Mouse (Mus musculus): ENCODE data around the gene Vps26c.
"Not testable (repeated sequence)": the region's sequence is repeated elsewhere in the genome, so short reads cannot be mapped to it uniquely, and the experiment has no call there.

Vps26c gene

GRCm38 (mm10) chr16:94487341-94487740 lies 39.3 kb downstream of the Vps26c start:
- peak; percentile 54 for DNase-seq (ENCODE audit: low read depth)

DNA sequence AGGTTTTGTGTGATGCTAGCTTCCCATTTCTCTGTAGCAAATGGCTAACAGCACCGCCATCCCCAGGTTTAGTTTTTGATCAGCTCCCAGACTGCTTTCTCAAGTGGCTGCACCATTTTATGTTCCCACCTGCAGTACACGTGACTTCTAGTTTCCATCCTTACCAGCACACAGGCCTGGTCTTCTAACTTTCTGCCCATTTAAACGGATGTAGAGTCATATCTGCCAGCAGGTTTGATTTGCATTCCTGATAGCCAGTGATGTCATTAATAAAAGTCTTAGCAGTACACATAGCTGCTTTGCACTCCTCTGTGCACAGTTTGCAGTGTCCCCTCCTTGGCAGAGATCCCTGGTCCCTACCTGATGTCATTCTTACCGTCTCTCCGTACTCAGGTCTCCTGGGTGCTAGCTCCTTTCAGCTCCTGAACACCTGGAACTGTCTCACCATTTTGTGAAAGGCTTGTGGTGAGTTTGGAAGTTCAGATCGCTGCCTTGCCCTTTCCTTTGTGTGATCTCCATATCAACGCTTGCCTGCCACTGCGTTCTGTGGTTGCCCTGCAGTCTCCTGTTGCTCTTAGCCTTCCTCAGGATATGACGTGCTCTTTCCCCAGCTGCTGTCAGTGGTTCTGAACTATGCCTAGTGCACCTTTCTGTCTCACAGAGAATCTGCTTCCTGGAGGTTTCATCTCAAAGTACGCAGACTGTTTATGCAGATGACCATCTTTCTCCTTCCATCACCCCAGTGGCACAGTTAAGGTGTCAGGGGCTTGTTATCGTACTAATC lies 41.7 kb downstream of the Vps26c start:
- no peak for DNase-seq (ENCODE audit: low read depth)

DNA sequence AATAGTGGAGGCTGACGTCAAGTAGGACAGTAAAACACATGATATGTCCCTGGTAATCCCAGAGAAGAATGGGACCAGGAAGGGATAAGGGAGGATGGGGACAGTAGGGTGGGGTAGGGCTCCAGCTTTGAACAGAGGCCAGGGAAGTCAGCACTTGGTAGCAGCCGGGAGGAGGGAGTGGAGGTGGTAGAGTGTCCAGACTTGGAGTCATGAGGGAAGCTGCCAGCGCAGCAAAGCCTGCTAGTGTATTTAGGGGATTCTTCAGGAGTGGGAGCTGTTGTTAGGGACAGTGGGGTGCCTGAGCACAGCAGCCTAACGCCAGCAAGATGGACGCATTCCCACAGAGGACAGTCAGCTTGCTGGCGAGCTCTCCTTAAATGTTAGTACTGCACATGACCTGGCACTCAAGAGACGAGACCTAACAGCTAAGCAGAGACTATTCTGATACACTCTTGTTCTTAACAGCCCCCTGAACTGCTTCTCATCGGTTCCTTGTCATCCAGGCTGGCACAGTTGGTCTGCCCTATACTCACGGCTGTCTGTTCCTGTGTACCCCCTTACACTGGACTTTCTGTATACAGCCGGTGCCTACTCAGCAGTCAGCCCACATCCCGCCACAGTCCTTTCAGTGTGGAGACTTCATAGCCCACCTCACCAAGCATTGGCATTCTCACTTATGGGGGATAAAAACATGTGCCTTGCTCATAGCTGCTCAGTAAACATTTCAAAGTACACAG lies 53.4 kb downstream of the Vps26c start:
- no peak for DNase-seq (ENCODE audit: low read depth)

DNA sequence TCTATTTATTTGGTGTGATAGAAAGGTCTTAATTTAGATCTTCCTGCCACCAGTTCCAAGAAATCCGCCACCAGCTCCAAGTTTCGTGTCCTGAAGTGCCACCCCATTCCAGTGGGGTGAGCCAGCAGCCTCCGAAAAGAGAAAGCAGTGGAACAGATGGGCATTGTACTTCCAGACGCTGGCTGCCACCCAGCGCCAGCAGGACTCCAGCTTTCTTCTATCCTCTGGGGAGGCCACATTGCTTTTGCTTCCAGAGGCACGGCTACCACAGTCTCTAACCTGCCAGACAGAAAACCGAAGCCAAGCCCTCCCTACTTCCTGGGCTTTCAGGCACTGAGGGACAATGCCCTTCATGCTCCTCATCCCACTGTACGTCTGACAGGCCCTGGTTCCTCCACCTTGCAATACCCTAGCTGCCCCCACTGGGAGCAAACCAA lies 54.1 kb downstream of the Vps26c start:
- DNase-seq (ENCODE audit: low read depth) = peak; percentile 76

- DNase-seq (ENCODE audit: low read depth) = no peak
These were observed 58.2 kb downstream of the Vps26c start for GRCm38 (mm10) chr16:94468391-94468790.

DNA sequence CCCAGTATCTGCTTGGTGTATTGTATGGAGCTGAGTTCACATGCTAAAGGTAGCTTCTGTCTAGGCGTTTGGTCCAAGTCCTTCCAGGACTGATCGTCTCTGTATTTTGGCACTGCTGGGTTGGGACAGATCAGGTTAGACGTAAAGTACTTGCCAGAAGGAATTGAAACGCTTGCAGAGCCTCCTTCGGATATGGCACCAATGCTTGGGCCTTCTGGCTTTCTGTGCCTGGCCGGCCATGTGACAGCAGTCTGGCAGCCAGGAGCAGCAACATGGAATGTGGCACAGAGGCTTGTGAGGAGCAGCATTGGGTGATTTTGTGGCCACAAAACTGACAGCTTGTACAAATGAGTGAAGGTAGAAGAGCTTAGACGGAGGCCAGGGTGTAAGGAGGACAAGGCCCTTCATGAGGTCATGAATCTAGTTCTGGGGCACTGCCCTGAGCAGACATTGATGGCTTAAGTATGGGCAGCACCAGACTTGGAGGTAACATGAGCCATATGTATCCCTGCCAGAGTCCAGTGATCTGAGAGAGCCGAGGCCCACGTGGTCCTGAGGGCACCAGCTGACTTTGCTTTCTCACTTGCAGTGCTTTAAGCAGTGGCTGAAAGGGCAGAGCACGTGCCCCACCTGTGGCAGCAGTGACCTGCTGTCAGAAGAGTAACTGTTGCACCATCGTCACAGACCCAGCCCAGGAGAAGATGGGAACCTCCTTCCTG lies 59.1 kb downstream of the Vps26c start:
- peak; percentile 81 for DNase-seq (ENCODE audit: low read depth)

GRCm38 (mm10) chr16:94466317-94466716 lies 60.3 kb downstream of the Vps26c start:
- DNase-seq (ENCODE audit: low read depth) = not testable (repeated sequence)

DNA sequence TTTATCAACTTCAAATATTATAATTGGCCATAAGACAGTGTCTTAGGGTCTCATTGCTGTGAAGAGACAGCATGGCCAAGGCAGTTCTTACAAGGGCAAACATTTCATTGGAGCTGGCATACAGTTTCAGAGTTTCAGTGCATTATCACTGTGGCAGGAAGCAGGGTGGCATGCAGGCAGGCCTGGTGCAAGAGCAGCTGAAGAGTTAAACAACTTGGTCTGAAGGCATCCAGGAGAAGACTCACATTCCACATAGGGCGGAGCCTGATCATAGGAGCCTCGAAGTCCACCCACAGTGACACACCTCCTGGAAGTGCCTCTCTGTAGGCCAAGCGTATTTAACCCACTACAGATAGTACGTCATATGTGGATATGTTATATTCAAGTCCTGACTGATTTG lies 60.7 kb downstream of the Vps26c start:
- DNase-seq (ENCODE audit: low read depth) = no peak

GRCm38 (mm10) chr16:94464067-94464466 lies 62.6 kb downstream of the Vps26c start:
- no peak for DNase-seq (ENCODE audit: low read depth)

DNA sequence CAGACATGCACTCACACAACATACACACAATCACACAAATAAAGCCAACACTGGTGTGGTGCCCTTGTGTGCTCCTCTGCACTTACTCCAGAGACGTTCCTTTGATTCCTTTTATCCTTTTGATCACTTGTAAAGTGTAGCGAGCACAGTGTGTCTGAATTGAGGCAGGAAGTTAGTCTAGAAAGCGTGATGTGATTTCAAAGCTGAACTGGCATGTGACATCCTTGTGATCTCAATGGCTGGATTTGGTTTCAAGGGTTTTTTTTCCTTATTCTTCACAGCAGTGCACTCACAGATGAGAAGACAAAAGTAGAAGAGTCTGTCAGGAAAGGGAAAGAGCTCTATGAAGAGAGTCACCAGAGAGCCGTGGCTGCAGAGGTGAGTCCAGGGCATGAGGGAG lies 72.5 kb downstream of the Vps26c start:
- DNase-seq (ENCODE audit: low read depth) = no peak

DNA sequence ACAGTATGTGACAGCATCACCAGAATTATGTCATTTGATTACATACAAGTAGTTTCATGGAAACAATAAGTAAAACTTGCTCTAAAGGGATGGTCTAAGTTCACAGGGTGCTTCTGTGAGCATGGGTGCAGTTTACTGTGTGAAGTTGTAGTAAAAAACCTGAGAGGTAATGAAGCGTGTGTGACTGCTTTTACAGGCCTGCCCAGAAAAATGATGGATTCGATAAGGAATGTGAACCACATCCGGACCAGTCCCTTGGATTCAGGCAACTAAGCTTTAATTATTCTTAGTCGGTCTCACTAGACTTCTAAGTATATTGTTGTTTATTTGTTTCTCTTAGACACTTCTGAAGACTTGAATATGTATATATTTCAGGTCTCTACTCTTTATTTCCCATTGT lies 73.9 kb downstream of the Vps26c start:
- no peak for DNase-seq (ENCODE audit: low read depth)

GRCm38 (mm10) chr16:94451545-94452488 lies 74.8 kb downstream of the Vps26c start:
- no peak for DNase-seq (ENCODE audit: low read depth)

- no peak for DNase-seq (ENCODE audit: low read depth)
These were observed 77.0 kb downstream of the Vps26c start for GRCm38 (mm10) chr16:94449632-94450031.

GRCm38 (mm10) chr16:94449151-94449550 lies 77.5 kb downstream of the Vps26c start:
- DNase-seq (ENCODE audit: low read depth) = no peak

All from fibroblast of lung, adult 2 months (primary cell).